Mouse (Mus musculus) cerebellum, adult 8-10 months (tissue): ENCODE measurements at regions not wholly inside any gene's neighbourhood (a gene's known extent, or its start where the extent isn't known, plus 50 kb on each side); places are given as distances from the start of the nearest gene placed in this dataset.

ENCODE experiments used
- DNase-seq: peaks from one replicate; pipeline ENCODE4 v3.0.0; 2022

DNA sequence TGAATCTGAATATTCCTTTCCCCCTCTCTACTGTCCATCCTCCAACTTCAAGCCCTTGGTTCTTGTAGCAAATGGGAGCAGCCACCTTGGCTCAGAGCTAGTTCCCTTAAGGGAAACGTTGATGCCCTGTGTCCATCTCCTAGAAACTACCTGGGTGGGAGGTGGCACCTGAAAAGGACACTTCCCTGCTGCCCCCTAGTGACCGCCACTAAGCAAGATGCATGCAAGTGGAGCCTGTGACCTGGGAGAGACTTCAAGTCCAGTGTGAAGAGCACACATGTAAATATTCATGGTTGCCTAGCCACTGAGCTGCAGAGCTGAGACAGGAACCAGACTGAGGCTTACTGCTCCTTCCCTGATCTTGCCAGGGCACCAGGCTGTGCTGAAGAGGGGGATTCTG lies 238.1 kb downstream of the Cdh26 start:
- DNase-seq: no peak

DNA sequence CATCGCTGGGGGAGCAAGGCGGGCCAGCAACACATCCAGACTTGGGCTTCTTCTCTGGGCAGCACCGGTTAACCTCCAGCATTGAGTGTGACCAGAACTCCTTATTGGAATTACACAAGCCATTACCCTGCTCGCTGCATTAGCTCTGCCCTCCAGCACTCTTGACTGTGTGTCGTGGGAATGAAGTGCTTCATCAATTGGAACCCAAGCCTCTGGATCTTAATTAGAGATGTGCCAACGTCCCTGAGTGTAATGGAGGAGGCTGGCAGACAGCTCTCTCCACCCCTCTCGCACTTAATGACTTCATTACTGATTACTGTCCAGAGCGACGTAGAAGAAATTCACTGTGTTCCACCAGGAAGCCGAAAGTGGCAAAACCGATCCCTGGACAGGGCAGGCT lies 240.6 kb downstream of the Cdh26 start:
- DNase-seq: no peak

DNA sequence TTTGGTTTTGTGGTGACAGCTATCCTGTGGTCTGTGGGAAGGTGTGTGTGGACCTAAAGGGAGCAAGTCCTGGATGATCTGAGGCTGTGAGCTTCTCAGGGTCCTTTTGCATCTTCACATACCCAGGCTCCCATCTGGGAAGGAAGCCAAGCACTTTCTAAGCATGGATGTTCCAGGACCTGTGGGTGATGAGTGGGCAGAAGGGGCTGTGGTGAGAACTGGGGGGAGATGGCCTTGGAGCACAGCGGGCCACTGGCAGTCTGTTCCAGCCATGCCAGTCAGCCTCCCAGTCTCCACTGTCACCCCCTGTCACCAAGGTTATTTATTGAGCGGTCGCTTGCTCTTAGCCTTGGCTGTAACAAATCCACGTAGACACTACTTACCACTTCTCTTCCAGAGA lies 243.3 kb downstream of the Cdh26 start:
- DNase-seq: no peak

DNA sequence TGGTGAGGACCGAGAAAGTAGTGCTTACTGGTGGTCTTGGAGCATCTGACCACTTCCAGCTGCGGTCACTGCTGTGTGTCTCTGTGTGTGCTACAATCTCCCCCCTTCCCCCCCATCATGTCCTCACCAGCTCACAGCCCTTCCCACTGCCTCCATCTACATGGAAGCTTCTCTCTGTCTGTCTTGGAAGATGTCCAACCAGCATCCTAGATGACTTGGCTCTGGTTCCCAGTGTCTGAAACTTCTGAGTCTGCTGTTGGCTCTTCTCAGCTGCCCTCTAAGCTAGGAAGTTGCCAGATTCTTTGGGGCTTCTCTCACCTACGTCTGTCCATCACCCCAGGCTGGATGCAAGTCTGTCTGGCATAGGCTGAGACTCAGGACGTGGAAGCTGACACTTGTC lies 244.3 kb downstream of the Cdh26 start:
- DNase-seq: no peak

DNA sequence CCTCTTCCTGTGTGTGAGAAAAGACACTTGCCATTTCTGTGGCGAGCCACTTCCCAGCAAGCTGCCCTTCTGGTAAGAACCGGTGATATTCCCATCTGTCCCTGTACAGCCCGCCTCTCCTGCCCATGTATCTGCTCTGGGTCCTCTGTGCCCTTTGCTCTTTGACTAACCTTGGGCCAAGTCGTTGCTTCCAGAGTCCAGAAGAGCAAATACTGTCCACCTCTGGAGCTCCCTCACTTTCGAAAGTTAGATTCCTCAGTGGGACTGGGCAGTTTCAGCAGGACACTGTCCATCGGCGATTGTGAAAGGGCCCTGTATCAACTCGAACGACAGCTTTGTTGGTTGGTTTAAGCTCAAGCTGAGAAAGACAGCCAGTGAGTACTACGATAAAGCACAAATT lies 246.6 kb downstream of the Cdh26 start:
- DNase-seq: no peak

DNA sequence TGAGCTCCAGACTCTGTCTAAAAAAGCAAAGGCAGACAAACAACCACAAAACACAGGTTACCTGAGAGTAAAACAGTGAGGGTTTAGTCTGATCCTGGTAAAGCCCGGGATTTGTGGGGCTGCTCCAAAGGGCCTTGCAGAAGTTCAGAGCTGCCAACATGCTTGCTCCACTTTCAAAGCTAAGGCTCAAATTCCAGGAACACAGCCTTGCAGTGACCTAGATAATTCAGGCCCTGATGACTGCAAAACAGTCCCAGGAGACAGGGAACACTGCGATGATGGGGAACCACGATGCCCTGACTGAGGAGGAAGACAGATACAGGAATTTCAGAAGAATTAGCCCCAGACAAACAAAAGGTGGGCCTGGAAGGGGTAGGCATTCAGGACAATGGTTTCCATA lies 250.0 kb downstream of the Cdh26 start:
- DNase-seq: no peak

DNA sequence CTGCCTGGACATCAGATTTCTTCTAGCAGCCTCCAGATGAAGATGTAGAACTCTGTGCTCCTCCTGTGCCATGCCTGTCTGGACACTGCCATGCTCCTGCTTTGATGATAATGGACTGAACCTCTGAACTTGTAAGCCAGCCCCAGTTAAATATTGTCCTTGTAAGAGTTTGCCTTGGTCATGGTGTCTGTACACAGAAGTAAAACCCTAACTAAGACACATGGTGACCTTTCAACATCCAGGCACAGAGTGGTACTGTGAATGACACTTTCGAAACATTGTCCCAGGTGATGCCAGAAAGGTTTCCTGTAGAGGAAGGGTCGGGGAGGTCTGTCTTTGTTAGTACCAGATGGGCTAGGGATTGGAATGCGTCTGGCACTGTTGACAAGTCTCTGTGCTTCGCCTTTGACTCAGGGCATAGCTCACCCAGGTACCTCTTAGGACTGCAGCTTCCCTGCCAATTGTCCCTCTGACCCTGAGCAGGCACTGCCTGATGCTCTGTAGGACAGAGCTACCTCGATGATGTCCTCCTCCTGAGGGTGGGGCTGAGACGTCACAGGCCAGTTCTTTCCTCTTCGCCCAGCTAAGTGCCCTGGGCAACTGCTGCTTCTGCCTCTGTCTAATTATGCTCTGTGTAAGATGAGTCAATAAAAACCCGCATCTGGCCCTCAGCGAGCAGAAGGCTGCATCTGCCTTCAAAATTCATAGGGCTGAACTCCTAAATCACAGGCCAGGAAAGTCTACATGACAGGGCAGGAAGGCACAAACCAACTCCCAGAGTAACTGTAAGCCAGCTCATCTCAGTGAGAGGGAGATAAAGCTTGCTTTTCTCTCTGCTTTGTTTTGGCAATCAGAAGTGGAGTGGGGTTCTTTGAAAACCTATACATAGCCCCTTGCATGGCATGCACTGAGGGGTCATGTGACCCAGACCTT lies 254.0 kb downstream of the Cdh26 start:
- DNase-seq: no peak

DNA sequence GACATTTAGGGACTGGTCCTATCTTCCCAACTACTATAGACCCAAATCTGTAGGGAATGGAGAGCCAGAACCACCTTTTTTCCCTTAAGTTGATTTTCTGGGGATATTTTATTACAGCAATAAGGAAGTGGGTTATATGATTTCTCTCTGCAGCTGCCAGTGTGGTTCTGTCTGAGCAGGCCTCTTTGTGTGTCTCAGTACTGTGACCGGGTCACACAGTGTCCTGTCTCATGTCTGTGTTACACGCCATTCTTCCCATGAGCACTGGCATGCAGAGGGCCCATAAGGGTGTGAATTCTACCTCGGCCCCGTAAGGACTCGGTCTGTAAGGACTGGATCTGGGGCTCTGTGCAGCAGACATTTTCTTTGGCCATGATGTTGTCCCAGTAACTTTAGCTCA lies 254.9 kb downstream of the Cdh26 start:
- no peak for DNase-seq

DNA sequence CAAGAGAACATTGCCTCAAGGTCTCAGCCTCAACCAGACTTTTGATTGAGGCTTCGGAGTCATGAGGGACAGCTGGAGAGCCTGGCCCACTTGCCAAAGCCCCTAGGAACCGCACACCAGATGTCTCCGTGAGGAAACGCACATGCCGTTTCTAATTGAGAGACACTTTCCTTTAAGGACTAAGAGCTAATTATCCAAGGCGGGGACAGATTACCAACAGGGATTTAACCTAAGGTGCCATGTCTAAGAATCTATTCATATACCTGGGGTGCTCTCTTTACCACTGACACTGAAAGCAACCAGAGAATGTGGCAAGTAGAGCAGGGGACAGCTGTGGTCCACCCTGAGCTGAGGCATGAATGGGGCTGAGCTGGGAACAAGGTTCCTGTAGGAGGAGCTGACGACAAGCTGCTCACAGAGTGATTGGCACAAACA lies 255.9 kb downstream of the Cdh26 start:
- no peak for DNase-seq

DNA sequence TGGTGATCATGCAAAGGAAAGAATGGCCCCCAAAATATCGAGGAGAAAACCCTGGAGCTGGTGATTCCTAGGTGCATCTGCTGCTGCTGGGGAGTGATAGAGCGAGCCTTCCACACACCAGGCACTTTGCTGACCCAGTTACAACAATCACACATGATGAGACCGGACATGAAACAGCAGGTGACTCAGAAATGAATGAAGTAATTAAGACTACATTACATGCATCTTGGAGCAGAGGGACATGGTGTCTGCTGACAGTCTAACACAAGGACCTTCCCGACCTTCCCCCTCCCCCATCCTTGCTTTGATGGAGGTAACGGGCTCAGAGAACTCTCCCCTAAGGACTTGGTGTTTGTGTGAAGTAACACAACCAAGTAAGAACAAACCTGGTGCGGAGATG lies 258.3 kb downstream of the Cdh26 start:
- DNase-seq: no peak

DNA sequence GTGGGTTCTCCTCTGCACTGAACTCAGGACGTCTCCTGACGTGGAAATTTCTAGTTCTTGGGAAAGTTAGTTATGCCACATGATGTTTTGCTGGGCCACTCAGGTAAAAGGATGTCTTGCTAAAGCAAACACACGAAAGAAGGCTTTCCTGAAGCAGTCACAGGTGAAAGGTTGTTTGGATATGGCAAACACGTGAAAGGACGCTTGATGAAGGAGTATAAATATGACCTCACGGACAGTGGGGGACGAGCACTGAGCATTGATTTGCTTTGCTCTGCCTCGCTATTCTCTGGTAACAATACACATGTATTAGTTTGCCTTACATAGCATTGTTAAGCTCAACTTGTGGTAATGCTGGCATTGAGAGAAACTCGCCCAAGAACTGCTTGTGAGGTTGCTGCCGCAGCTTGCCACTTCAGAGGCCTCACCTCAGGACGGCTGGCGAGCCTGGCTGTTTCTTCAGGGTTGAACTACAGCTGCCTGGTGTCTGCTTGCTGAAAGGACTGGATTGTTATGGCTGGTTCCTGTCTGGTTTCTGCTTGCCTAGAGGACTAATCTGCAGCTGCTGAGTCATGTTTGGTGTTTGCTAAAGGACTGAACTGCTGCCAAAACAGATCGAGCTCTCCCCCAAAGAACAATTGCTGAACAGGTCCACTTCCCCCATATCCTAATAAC lies 261.0 kb downstream of the Cdh26 start:
- no peak for DNase-seq

DNA sequence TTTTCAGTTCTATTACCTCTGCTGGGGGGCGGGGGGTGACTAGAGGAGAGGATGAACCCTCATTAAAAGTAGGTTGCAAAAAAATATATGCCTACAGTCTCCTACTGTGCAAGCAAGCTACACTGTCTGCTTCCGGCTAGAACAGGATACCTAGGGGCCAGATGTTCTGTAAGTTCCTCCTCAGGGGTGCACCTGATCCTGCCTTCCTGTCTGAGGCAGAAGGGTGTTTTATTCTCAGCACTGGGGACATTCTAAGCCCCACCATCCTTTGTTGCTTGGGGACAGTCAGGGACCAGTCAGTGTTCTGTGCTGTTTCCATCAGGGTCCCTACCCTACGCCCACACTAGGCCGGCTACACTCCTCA lies 261.5 kb downstream of the Cdh26 start:
- DNase-seq: no peak

DNA sequence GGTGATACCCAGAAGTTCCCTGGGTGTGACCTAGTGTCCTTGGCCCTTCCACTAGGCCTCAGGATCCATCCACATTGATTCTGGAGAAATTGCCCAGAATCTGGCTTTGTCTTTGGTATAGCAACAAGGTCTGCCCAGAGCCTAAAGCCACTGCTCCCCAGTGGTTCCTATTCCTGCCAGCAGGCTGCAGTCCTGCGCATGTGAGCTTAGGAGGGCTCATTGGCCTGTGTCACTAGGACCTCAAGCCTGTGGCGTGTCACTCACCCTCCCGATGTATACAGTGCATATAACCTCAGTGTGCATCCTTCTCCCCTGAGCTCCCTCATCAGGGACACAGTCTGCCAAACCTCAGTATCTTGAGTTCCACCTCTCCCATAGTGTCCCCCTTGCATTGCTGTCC lies 261.9 kb downstream of the Cdh26 start:
- no peak for DNase-seq

DNA sequence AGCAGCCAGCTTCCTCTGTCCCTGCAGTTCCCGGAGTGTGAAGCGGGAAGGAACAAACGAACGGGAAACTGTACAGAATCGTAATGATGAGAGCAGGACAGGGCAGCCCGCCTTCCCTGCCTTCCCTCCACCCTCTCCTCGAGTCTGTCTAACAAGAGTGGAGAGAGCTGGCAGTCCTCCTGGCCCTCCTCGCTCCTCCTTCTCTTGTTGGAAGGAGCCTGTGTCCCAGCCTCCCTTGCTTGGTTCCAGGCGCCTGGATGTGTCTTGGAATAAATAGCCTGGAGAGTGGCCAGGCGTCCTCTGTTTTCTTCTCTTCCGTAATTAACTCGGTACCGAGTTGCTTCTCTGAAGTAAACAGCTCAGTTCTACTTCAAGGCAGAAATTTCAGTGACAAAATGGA lies 268.3 kb downstream of the Cdh26 start:
- peak; percentile 10 for DNase-seq

DNA sequence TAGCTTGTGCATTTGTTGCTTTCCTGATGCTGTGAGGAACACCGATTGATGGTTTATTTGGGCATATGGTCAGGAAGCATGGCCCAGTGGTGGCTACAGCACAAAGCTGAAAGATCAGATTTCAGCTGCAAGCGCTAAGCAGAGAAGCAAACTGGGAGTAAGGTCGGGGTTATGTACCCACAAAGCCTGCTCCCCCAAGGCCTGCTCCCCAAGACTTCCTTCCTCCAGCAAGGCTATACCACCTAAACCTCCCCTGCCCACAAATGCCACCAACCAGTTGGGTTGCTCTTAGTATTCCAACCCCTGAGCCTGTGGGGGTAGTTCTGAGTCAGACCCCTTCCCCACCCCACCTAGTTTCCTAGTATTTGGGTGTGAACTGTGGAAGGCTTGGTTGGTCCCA lies 270.5 kb downstream of the Cdh26 start:
- DNase-seq: no peak

DNA sequence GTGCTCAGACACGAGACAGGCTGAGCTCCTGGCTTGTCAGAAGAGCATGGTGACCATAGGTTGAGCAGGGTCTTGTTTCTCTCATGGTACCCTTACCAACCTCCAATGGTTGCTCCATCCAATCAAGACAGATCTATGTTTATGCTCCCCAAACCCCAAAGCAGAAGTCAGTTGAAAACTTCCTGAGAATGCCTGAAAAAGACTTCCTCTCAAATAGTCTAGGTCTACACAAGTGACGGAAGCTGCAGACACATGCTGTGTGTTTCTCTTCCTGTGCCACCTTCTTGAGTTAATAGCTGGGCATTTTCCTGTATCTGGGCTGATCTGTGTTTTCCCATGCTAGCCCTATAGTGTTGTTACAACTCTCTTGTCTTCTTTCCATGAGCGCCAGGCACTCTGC lies 274.2 kb downstream of the Cdh26 start:
- no peak for DNase-seq

DNA sequence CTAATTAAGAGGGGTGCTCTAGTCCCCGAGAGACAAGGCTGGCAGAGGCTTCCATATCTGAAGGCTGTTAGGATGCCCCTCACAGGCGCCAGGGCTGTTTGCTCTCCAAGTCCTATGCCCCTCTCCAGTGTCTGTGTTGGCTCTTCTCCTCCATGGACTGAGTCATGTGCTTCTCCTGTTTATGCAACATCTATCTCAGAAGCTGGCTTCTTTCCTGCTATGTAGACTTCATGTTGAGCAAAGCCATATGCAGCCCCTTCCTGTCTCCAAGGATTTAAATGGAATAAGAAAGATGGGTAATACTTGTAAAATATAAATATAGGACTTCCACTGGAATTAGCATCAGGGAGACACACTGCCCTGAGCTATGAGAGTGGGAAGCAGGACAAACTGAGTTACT lies 278.3 kb downstream of the Cdh26 start:
- no peak for DNase-seq

DNA sequence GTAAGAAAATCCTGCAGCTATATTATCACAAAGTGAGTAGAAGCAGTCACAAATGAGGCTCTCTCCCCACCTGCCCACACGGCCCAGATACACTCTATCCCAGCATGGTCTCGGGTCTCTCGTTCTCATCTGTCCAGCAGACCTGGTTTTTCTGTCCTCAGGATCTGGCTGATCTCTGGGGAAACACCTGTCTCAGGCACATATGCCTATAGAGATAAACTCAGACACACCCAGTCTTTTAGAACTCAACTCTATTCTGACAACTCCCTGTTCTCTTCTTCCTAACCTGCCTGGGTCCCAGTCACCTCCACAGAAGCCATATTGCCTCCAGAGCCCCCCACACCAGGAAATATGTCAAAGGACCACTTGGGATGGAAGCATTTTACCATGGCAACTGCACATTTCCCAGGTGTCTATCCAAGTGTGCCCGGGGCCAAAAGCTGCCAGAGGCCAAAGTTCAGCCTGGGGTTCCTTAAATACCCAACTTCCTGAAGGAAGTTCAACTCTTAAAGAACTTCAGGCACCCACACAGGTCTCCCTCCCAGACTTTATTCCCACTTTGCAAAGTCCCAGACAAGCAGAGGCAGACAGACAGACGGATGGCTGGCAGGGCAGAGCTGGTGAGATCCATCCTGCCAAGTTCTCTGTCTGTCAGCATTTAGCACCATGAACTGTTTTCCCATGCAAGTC lies 279.0 kb downstream of the Cdh26 start:
- DNase-seq: no peak

DNA sequence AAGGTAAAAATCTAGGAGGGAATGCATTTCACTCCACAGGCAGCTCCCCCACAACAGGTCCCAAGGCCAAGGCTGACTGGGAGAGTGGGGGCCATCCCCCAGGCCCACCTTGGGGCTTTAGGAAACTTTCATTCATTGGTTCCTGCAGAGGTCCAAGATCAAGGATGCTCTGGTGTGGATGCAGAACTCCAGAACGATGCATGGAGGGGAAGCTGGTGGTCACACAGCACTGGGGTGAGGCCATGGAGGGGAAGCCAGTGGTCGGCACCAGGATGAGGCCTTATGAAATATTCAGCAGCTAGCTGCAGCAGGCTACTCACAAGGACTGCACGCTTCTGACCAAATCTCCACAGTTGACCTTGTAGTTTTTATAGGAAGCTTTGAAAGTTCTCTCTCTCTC lies 279.7 kb downstream of the Cdh26 start:
- no peak for DNase-seq

DNA sequence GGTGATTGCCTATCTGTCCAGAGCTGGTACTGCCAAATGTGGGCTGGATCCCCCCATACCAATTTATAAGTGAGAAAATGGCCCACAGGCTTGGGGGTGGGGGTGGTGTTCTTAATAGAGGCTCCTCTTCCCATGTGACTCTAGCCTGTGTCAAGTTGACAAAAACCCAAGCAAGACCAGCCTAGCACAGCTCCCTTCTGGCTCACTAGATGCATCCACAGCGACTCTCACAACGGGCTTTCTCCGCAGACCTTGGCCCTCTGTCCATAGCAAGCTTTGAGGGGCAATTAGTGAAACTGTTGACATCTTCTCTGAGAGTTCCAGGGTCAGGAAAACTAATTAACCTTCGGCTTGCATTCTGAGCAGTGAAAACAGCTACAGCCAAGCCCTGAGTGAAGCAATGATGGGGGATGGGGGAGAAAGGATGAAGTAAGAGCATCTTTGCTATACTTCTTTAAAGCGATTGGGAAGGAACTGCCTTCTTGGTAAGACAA lies 281.3 kb downstream of the Cdh26 start:
- no peak for DNase-seq

DNA sequence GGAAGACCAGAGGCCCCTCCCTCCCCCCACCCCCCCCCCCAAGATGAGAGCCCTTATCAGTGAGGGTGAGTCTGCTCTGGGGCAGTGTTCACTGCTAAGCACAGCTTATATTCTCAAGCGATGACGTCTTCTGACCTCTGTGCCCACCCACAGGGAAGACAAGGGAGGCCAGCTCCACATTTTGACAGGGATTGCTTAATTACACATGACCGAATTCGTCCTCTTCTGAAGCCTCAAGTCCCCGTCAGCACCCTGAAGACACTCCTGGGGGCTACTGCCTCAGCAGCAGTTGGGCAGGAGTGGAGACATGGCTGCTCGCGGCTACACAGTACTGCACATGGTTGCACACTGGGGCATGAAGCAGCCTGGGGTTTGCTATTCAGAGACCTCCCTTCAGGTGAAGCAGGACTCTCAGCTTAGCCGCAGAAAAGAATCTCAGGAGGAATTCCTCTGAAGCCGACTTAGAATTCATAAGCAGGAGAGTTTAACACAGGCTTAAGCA lies 282.1 kb downstream of the Cdh26 start:
- DNase-seq: no peak

DNA sequence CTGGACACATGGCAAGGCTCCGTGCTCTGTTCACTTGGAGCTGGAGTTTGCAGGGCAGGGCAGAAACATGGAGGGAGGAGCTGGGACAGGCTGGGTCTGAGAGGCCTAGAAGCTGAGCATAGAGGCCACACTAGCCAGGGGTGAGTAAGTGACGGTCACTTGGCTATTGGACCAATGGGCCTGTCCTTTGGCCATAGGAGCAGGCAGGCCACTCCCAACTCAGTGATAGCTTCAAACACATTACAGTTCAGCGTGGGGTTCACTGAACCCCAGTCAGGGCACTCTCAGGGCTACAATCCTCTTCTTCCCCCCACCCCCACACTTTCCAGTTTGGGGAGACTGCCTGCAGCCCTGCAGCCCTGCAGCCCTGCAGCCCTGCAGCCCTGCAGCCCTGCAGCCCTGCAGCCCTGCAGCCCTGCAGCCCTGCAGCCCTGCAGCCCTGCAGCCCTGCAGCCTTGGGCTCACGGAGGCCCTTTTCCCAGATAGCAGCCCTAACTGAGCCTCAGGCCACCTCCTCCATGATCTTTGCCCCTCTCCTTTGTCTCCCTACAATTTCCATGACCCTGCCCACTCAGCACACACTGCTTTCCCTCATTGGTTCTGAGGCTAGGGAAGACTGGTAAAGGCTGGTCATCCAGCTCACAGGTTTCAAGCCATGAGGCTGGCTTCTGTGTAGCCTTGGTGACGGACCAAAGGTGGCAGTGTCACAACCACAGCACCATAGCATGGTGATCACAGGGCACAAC lies 285.3 kb downstream of the Cdh26 start:
- no peak for DNase-seq

DNA sequence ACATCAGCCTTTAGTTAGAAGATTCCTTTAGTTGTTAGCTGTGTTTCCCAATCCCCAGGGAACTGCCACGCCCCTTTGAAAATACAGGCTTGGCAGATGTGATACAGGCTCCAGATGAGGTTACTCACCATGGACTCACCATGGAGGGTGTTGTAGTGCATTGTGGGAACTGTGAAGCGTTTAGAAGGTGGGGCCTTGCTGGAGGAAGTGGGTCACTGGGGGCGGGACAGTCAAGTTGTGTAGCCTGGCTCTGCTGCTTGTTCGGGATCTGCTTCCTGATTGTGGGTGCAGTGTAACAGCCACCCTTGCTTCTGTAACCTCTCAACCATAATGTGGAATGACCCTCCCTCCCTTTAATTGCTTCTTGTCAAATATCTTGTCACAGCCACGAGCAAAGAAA lies 287.7 kb downstream of the Cdh26 start:
- no peak for DNase-seq
